Mouse (Mus musculus) bone marrow macrophage, adult 2 months (primary cell): ENCODE results near the gene Ptges3l. TPM values are rescaled to one million over a fixed set of nuclear protein-coding genes. Genes with fewer than 3 reads are reported as not detected.
"Not testable (repeated sequence)": the region's sequence is repeated elsewhere in the genome, so short reads cannot be mapped to it uniquely, and the experiment has no call there.

Source experiments
- H3K27ac ChIP-seq: 2 replicates; pipeline ENCODE4 v1.5.1; 2012; ENCODE audit warnings: low read depth, low read length; ENCODE audit not compliant: insufficient read depth
- H3K4me1 ChIP-seq: 2 replicates; pipeline ENCODE4 v1.6.1; 2012; ENCODE audit warnings: low read length; ENCODE audit not compliant: control insufficient read depth, insufficient read depth
- H3K4me3 ChIP-seq: 2 replicates; pipeline ENCODE4 v1.5.1; 2012; ENCODE audit warnings: mild to moderate bottlenecking, low read length, moderate library complexity; ENCODE audit not compliant: insufficient read depth
- CTCF ChIP-seq: IDR thresholded peaks from 2 replicates; pipeline ENCODE4 v1.5.1; 2012; ENCODE audit warnings: low read depth, mild to moderate bottlenecking, low read length, moderate library complexity
- POLR2A ChIP-seq: IDR thresholded peaks from 2 replicates; pipeline ENCODE4 v1.6.1; 2012; ENCODE audit warnings: mild to moderate bottlenecking, low read depth, low read length, borderline replicate concordance
- polyA plus RNA-seq: library from polyadenylated mRNA; stranded (reverse); fragments of >200 nt; gene quantifications from 2 replicates; pipeline ENCODE4 v1.2.4, GENCODE M21; 2012; ENCODE audit not compliant: missing spikeins, insufficient read depth, insufficient read length

Ptges3l gene
- polyA plus RNA-seq, 1 experiment, result 4.7 TPM

GRCm38 (mm10) chr11:101420148-101420547, 5.0 kb downstream of the Ptges3l start:
- TF ChIP-seq CTCF, result no peak
- no peak for TF ChIP-seq POLR2A
- H3K27ac ChIP-seq, result no peak overlapping the region

GRCm38 (mm10) chr11:101419610-101420009, 5.5 kb downstream of the Ptges3l start:
- peaks cover 14% of the 10 kb centered on the region for H3K4me1 ChIP-seq
- H3K27ac ChIP-seq, result no peak overlapping the region
- no peak for TF ChIP-seq POLR2A
- no peak for TF ChIP-seq CTCF
- no peak overlapping the region for H3K4me3 ChIP-seq

More at GRCm38 (mm10) chr11:101420148-101420547, 5.0 kb downstream of the Ptges3l start:
- Histone ChIP-seq H3K4me3 (no peak overlapping the region), H3K4me1 (peaks cover 14% of the 10 kb centered on the region)

GRCm38 (mm10) chr11:101418991-101419390, 6.1 kb downstream of the Ptges3l start:
- H3K27ac ChIP-seq, result no peak overlapping the region
- TF ChIP-seq POLR2A (no peak), CTCF (no peak)
- H3K4me1 ChIP-seq, result peaks cover 10% of the 10 kb centered on the region
- no peak overlapping the region for H3K4me3 ChIP-seq

GRCm38 (mm10) chr11:101417101-101417855, 7.9 kb downstream of the Ptges3l start, which contains the start of gene Aarsd1:
Gene Aarsd1, minus strand, starts transcription at chr11:101417615.
- Histone ChIP-seq H3K4me3 (peak within 1 kb of the TSS; percentile 69), H3K4me1 (peaks cover 5% of the 10 kb centered on the region), H3K27ac (0 out of 2 replicates have a peak within 1 kb of the TSS, but pooled peaks have one; percentile 27)
- TF ChIP-seq POLR2A, result no peak
- TF ChIP-seq CTCF, result no peak

GRCm38 (mm10) chr11:101416433-101417100, 8.6 kb downstream of the Ptges3l start:
- Histone ChIP-seq H3K27ac (no peak overlapping the region), H3K4me1 (peaks cover 5% of the 10 kb centered on the region), H3K4me3 (peak overlapping the region; percentile 69)
- TF ChIP-seq POLR2A, result no peak
- TF ChIP-seq CTCF, result no peak

GRCm38 (mm10) chr11:101415306-101415705, 9.8 kb downstream of the Ptges3l start:
- Histone ChIP-seq H3K27ac (no peak overlapping the region), H3K4me1 (peaks cover 5% of the 10 kb centered on the region), H3K4me3 (no peak overlapping the region)
- TF ChIP-seq CTCF (no peak), POLR2A (no peak)

GRCm38 (mm10) chr11:101395110-101395509, 30.0 kb downstream of the Ptges3l start:
- H3K4me1 ChIP-seq, result peaks cover 11% of the 10 kb centered on the region
- H3K4me3 ChIP-seq, result no peak overlapping the region
- H3K27ac ChIP-seq, result no peak overlapping the region
- TF ChIP-seq CTCF (peak; percentile 76), POLR2A (no peak)

- Histone ChIP-seq H3K27ac (no peak overlapping the region), H3K4me3 (no peak overlapping the region), H3K4me1 (0 out of 2 replicates have a peak, but pooled peaks cover 3% of the 10 kb centered on the region)
- TF ChIP-seq POLR2A (no peak), CTCF (no peak)
These were observed 43.3 kb downstream of the Ptges3l start for GRCm38 (mm10) chr11:101381817-101382216.

- no peak for TF ChIP-seq POLR2A
- TF ChIP-seq CTCF, result no peak
- H3K4me1 ChIP-seq, result no peaks in the 10 kb centered on the region
- H3K27ac ChIP-seq, result no peak overlapping the region
- no peak overlapping the region for H3K4me3 ChIP-seq
These were observed 46.2 kb downstream of the Ptges3l start for GRCm38 (mm10) chr11:101378926-101379325.

- not testable (repeated sequence) for H3K27ac ChIP-seq, H3K4me3 ChIP-seq, H3K4me1 ChIP-seq
These were observed 46.9 kb downstream of the Ptges3l start for GRCm38 (mm10) chr11:101378196-101378595.
